Mouse (Mus musculus) forebrain, embryonic 12.5 days (tissue): Measurements from ENCODE around the gene Fsd1. TPM values are rescaled to one million over a fixed set of nuclear protein-coding genes. Genes with fewer than 3 reads are reported as not detected.

Experiments used
- ATAC-seq: fragments of 200-750 bp; cut with Nextera tagmentation; 2 replicates; pipeline ENCODE4 v1.8.0; 2017; ENCODE audit warnings: moderate TSS enrichment; ENCODE audit not compliant: low FRiP score
- H3K27ac ChIP-seq: fragments of 300-500 bp; sonication (generic); 2 replicates; pipeline ENCODE4 v1.5.1; 2016; ENCODE audit warnings: mild to moderate bottlenecking
- H3K27me3 ChIP-seq: fragments of 300-500 bp; sonication (generic); 2 replicates; pipeline ENCODE4 v1.6.1; 2016; ENCODE audit warnings: mild to moderate bottlenecking
- H3K36me3 ChIP-seq: fragments of 300-500 bp; sonication (generic); replicated peaks from 2 replicates; pipeline ENCODE4 v1.6.1; 2016; ENCODE audit warnings: mild to moderate bottlenecking
- H3K4me1 ChIP-seq: fragments of 300-500 bp; sonication (generic); 2 replicates; pipeline ENCODE4 v1.6.1; 2016
- H3K4me2 ChIP-seq: fragments of 300-500 bp; sonication (generic); 2 replicates; pipeline ENCODE4 v1.6.1; 2016; ENCODE audit warnings: mild to moderate bottlenecking, moderate library complexity
- H3K4me3 ChIP-seq: fragments of 300-500 bp; sonication (generic); replicated peaks from 2 replicates; pipeline ENCODE4 v1.5.1; 2016; ENCODE audit warnings: mild to moderate bottlenecking
- H3K9ac ChIP-seq: fragments of 300-500 bp; sonication (generic); 2 replicates; pipeline ENCODE4 v1.6.1; 2016; ENCODE audit warnings: mild to moderate bottlenecking
- H3K9me3 ChIP-seq: fragments of 300-500 bp; sonication (generic); 2 replicates; pipeline ENCODE4 v1.6.1; 2016
- WGBS: fragments of 180-500 bp; shearing (Covaris S2); methylation state at CpG from one replicate; pipeline ENCODE4 v1.1.7; 2016; 5-methylcytosine and 5-hydroxymethylcytosine counted together
- polyA plus RNA-seq: library from polyadenylated mRNA; unstranded; fragments of >200 nt; fragmentation: Nextera tagmentation; extraction: Ambion mirVana; gene quantifications from 2 replicates; pipeline ENCODE4 v1.2.1, GENCODE M21; 2016

Fsd1 gene
- polyA plus RNA-seq, 1 experiment from 2014 or later = 82.4 TPM

GRCm38 (mm10) chr17:56016793-56017785 is 30.8 kb downstream of the Fsd1 start:
- WGBS = 90% methylated on average over 15 of the region's 15 CpGs
- H3K36me3 ChIP-seq = peaks cover 73% of the 10 kb centered on the region
- no peaks in the 10 kb centered on the region for H3K27me3 ChIP-seq
- no peak overlapping the region for H3K4me3 ChIP-seq
- H3K9me3 ChIP-seq = no peaks in the 10 kb centered on the region
- no peak overlapping the region for H3K4me2 ChIP-seq
- H3K9ac ChIP-seq = no peak overlapping the region
- 0 out of 2 replicates have a peak overlapping the region, but pooled peaks have one; percentile 37 for H3K27ac ChIP-seq
- peaks cover 6% of the 10 kb centered on the region; the same call in 1 of the 2 replicates for H3K4me1 ChIP-seq
- no peak for ATAC-seq

DNA sequence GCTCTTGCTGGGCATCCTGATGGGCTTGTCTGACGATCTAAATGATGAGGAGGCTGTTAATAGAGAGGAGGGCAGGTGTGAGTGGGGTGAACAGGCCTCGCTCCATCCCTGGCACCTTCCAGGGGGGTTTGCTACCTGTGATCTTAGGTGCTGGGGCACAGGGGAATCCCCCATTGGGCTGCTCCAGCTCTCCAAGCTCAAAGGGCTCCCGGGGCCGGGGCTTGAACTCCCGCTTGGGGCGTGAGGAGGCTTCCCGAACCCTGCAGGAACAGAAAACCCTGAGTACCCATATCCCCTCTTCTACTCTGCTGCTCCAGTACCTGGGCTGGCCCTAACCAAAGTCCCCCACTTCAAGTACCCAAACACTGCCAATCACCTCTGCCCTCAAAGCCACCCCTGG is 31.5 kb downstream of the Fsd1 start:
- Histone ChIP-seq H3K9ac (no peak overlapping the region), H3K9me3 (no peaks in the 10 kb centered on the region), H3K27ac (no peak overlapping the region), H3K4me3 (no peak overlapping the region), H3K4me1 (peaks cover 11% of the 10 kb centered on the region; the same call in 1 of the 2 replicates), H3K27me3 (no peaks in the 10 kb centered on the region), H3K4me2 (no peak overlapping the region), H3K36me3 (peaks cover 67% of the 10 kb centered on the region)
- ATAC-seq = no peak
- 85% methylated on average over 7 of the region's 7 CpGs for WGBS

DNA sequence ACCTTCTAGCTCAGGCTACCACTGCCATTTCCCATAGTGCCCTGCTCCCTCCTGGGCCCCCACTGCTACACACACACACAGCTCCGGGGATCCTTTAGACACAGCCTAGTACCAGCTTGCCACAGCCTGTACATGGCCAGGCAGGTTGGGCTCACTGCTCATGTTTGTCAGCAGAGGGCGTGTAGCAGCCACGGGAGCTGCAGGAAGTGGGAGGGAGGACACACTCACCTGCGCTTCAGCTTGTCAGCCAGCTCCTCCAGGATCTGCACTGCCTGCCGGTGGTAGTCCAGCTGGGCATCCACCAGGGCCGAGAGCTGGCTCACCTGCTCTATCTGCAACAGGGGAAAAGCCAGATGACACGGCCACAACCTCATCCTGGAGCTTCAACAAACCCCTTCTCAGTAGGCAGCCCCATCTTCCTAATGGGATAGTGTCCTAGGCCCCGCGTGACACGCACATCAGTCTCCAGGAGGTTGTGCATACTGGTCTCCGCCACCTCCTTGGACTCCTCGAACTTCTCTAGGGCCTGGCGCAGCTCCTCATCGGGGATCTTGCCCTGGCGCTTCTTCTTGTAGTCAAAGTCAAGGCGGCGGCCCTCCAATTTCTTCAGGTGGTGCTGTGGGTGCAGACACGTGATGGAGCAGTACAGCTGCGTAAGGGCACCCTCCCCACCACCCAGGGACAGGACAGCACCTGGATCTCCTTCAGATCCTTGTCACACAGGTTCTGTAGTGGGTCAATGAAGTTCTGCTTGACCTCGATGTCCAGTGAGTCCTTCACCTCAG is 32.2 kb downstream of the Fsd1 start:
- 78% methylated on average over 20 of the region's 20 CpGs for WGBS
- H3K27ac ChIP-seq = peak overlapping the region; percentile 27; the same call in 1 of the 2 replicates

GRCm38 (mm10) chr17:56020400-56021084 is 34.2 kb downstream of the Fsd1 start:
- Histone ChIP-seq H3K4me3 (no peak overlapping the region), H3K4me2 (no peak overlapping the region), H3K36me3 (peaks cover 51% of the 10 kb centered on the region), H3K9me3 (no peaks in the 10 kb centered on the region), H3K27me3 (no peaks in the 10 kb centered on the region), H3K27ac (no peak overlapping the region), H3K9ac (no peak overlapping the region), H3K4me1 (peaks cover 19% of the 10 kb centered on the region; the same call in 1 of the 2 replicates)
- ATAC-seq = no peak
- 95% methylated on average over 6 of the region's 6 CpGs for WGBS

More for the DNA sequence above, 32.2 kb downstream of the Fsd1 start:
- no peak for ATAC-seq
- H3K4me2 ChIP-seq = no peak overlapping the region
- peaks cover 18% of the 10 kb centered on the region; the same call in 1 of the 2 replicates for H3K4me1 ChIP-seq
- no peak overlapping the region for H3K4me3 ChIP-seq
- no peaks in the 10 kb centered on the region for H3K27me3 ChIP-seq
- H3K9ac ChIP-seq = no peak overlapping the region
- H3K9me3 ChIP-seq = no peaks in the 10 kb centered on the region
- H3K36me3 ChIP-seq = peaks cover 65% of the 10 kb centered on the region

- ATAC-seq = no peak
- 87% methylated on average over 4 of the region's 4 CpGs for WGBS
- Histone ChIP-seq H3K4me2 (no peak overlapping the region), H3K4me1 (peaks cover 19% of the 10 kb centered on the region; the same call in 1 of the 2 replicates), H3K4me3 (no peak overlapping the region), H3K36me3 (peaks cover 43% of the 10 kb centered on the region), H3K27me3 (no peaks in the 10 kb centered on the region), H3K27ac (no peak overlapping the region), H3K9ac (no peak overlapping the region), H3K9me3 (no peaks in the 10 kb centered on the region)
Measured at GRCm38 (mm10) chr17:56021161-56021910, 35.0 kb downstream of the Fsd1 start.

DNA sequence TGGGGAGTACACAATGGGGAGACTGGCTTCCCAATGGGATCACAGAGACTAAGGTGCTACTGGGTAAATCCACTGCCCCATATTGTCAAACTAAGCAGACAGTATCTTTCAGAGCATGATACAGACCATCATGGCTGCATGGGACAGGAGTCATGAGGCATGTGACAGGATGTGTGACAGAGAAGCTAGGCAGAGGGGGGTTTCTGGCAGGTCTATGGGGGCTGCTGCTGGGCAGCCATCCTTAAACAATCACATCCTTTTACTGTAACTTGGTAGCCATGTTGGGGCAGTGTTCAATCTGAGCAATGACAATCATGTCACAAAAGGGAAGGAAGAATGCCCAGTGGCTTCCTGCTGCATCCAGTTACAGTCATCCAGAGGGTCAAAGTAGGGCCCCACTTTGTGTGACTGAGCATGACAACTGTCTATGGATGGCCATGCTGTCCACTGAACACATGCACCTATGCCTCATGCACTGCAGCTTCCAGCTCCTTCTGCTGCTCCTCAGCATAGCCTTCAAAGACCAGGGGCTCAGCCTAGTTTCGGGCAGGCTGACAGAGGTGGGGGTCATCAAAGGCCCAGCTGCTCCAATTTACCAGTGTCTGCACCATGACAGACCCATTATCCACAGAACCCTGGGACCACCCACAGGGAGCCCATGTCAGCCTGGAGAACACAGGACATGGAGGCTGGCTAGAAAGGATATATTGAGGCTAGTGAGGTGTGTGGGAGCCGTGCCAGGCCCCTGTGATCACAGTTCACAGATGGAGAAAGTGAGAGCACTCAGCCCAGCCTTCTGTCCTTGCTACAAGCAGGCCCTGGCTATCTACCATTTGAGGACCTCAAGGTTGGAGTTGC is 36.1 kb downstream of the Fsd1 start:
- H3K27me3 ChIP-seq = no peaks in the 10 kb centered on the region
- no peak overlapping the region for H3K4me3 ChIP-seq
- H3K9ac ChIP-seq = no peak overlapping the region
- peaks cover 33% of the 10 kb centered on the region for H3K36me3 ChIP-seq
- no peak; the same call in 1 of the 2 replicates for ATAC-seq
- 82% methylated on average over 2 of the region's 2 CpGs for WGBS
- peaks cover 19% of the 10 kb centered on the region; the same call in 1 of the 2 replicates for H3K4me1 ChIP-seq
- H3K9me3 ChIP-seq = no peaks in the 10 kb centered on the region
- H3K27ac ChIP-seq = no peak overlapping the region
- no peak overlapping the region for H3K4me2 ChIP-seq

- 86% methylated on average over 4 of the region's 4 CpGs for WGBS
- Histone ChIP-seq H3K36me3 (peaks cover 29% of the 10 kb centered on the region), H3K4me1 (peaks cover 19% of the 10 kb centered on the region; the same call in 1 of the 2 replicates), H3K4me2 (no peak overlapping the region), H3K27me3 (no peaks in the 10 kb centered on the region), H3K4me3 (no peak overlapping the region), H3K9ac (no peak overlapping the region), H3K27ac (no peak overlapping the region), H3K9me3 (no peaks in the 10 kb centered on the region)
- no peak for ATAC-seq
Measured at GRCm38 (mm10) chr17:56022989-56023290, 36.6 kb downstream of the Fsd1 start.

DNA sequence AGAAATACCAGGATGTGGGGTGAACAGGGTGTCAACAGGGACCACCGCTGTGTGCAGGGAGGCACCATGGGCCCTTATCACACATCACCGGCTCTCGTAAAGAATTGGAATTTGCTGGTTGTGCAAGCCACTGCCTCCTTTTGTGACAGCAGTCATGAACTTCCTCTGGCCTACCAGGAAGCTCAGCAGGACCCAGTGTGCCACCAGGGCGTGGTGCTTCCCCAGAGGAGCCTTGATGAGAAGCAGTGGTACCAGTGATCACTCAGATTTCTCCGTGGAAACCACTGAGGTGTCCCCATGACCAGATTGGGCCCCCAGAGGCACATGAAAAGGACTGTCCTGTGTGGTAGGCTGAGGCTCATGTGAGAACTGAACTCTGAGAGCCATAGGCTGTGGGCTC is 37.1 kb downstream of the Fsd1 start:
- no peak overlapping the region for H3K9ac ChIP-seq
- no peak overlapping the region for H3K4me2 ChIP-seq
- no peak overlapping the region for H3K27ac ChIP-seq
- peaks cover 29% of the 10 kb centered on the region for H3K36me3 ChIP-seq
- H3K9me3 ChIP-seq = no peaks in the 10 kb centered on the region
- H3K27me3 ChIP-seq = no peaks in the 10 kb centered on the region
- no peak for ATAC-seq
- peaks cover 19% of the 10 kb centered on the region; the same call in 1 of the 2 replicates for H3K4me1 ChIP-seq
- WGBS = 91% methylated on average over 5 of the region's 5 CpGs
- no peak overlapping the region for H3K4me3 ChIP-seq

DNA sequence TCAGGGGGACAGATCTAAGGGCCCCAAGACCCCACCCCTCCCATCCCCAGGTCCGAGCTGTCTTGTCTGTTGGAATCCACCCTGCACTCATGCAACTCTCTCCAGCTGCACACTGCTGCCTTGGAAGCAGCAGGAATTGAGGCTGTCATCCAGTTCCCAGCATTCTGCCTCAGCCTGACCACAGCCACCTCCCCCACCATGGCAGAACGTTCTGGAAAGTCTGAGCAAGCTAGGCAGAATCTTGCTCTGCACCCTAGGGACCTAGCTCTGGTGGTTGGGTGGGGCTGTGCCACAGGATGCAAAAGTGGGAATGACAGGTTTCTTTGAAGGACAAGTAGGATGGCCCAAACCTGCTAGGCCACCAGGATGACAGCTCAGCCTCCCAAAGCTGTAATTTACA is 38.2 kb downstream of the Fsd1 start:
- Histone ChIP-seq H3K36me3 (peaks cover 29% of the 10 kb centered on the region), H3K9me3 (no peaks in the 10 kb centered on the region), H3K27me3 (no peaks in the 10 kb centered on the region), H3K9ac (no peak overlapping the region), H3K4me2 (no peak overlapping the region), H3K4me3 (no peak overlapping the region), H3K4me1 (peaks cover 19% of the 10 kb centered on the region; the same call in 1 of the 2 replicates), H3K27ac (no peak overlapping the region)
- no peak for ATAC-seq
- whole genome bisulfite sequencing = 80% methylated on average over 2 of the region's 2 CpGs

DNA sequence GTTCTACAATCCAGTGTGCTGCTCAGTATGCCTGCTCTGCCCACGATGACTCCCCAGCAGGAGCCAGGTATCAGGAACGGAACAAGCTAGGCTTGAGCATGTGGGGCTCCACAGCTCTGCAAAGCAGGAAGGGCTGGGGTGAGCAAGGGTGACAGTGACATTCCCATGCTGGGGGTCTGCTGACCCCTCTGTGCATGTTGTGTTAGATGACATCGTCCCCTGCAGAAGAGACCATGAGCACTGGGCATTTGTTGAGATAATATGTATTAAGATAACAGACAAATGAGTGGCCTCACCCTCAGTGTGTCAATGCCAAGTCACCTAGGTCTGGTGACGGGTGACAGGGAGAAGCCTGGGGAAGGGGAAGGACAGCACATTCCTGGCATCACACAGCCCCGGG is 38.6 kb downstream of the Fsd1 start:
- H3K36me3 ChIP-seq = peaks cover 31% of the 10 kb centered on the region

DNA sequence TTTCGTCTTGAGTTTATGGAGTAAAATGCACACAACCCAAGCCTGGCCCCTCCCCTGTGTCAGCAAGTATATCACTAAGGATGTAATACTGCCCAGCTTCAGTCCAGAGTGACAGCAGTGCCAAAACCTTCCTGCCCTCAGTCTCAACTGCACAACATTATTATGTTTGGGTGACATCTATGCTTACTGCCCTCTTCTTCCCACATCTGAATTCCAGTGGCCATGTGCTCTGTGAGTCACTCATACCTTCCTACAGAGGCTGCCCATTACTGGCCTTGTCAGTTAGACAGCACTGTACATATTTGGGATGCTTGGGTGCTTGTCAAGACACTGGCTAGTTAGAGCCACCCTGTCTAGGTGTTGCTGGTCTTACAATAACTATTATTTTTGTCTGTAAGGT is 40.0 kb downstream of the Fsd1 start:
- H3K27me3 ChIP-seq = no peaks in the 10 kb centered on the region
- H3K4me1 ChIP-seq = peaks cover 19% of the 10 kb centered on the region; the same call in 1 of the 2 replicates
- H3K9me3 ChIP-seq = no peaks in the 10 kb centered on the region
- no peak for ATAC-seq
- H3K36me3 ChIP-seq = peaks cover 39% of the 10 kb centered on the region
- no peak overlapping the region for H3K4me3 ChIP-seq
- H3K9ac ChIP-seq = no peak overlapping the region
- WGBS = 95% methylated on average over 1 of the region's 1 CpGs
- H3K4me2 ChIP-seq = no peak overlapping the region
- H3K27ac ChIP-seq = no peak overlapping the region

More for the DNA sequence above, 38.6 kb downstream of the Fsd1 start:
- Histone ChIP-seq H3K27ac (no peak overlapping the region), H3K4me2 (no peak overlapping the region), H3K4me3 (no peak overlapping the region), H3K4me1 (peaks cover 19% of the 10 kb centered on the region; the same call in 1 of the 2 replicates), H3K9me3 (no peaks in the 10 kb centered on the region), H3K27me3 (no peaks in the 10 kb centered on the region), H3K9ac (no peak overlapping the region)
- ATAC-seq = no peak
- WGBS = 88% methylated on average over 5 of the region's 5 CpGs
